Mouse (Mus musculus) liver, adult 2 months (tissue): ENCODE results near the gene Slk. TPM values are rescaled to one million over a fixed set of nuclear protein-coding genes. Genes with fewer than 3 reads are reported as not detected.

ENCODE experiments used
- DNase-seq: peaks from one replicate; pipeline ENCODE4 v3.0.0-alpha.2; 2011; ENCODE audit warnings: low read depth, low spot score; ENCODE audit errors: extremely low read depth
- H3K27ac ChIP-seq: fragments of 200-500 bp; replicated peaks from 2 replicates; pipeline ENCODE4 v1.5.1; 2012; ENCODE audit warnings: low read depth, mild to moderate bottlenecking, control low read depth, inconsistent platforms, low read length; ENCODE audit not compliant: insufficient read depth
- H3K27me3 ChIP-seq: fragments of 200-500 bp; 2 replicates; pipeline ENCODE4 v1.6.1; 2012; ENCODE audit warnings: mild to moderate bottlenecking, moderate library complexity, low read length, inconsistent platforms; ENCODE audit not compliant: control insufficient read depth, insufficient read depth
- H3K36me3 ChIP-seq: fragments of 200-500 bp; 2 replicates; pipeline ENCODE4 v1.6.1; 2012; ENCODE audit warnings: low read length, inconsistent platforms; ENCODE audit not compliant: control insufficient read depth, insufficient read depth
- H3K4me1 ChIP-seq: fragments of 200-500 bp; 2 replicates; pipeline ENCODE4 v1.6.1; 2011; ENCODE audit warnings: low read length; ENCODE audit not compliant: control insufficient read depth, insufficient read depth
- H3K4me3 ChIP-seq: fragments of 200-500 bp; 2 replicates; pipeline ENCODE4 v1.5.1; 2011; ENCODE audit warnings: low read depth, mild to moderate bottlenecking, control low read depth, low read length, moderate library complexity; ENCODE audit not compliant: insufficient read depth
- H3K79me2 ChIP-seq: fragments of 200-500 bp; 2 replicates; pipeline ENCODE4 v1.6.1; 2012; ENCODE audit warnings: inconsistent platforms, mild to moderate bottlenecking, low read length, moderate library complexity; ENCODE audit not compliant: control insufficient read depth, insufficient read depth
- H3K9ac ChIP-seq: fragments of 200-500 bp; 2 replicates; pipeline ENCODE4 v1.6.1; 2012; ENCODE audit warnings: low read depth, mild to moderate bottlenecking, control low read depth, inconsistent platforms, low read length
- CTCF ChIP-seq: fragments of 200-500 bp; IDR thresholded peaks from 2 replicates; pipeline ENCODE4 v1.5.1; 2011; ENCODE audit warnings: low read depth, low read length, control low read depth
- POLR2A ChIP-seq: fragments of 200-500 bp; IDR thresholded peaks from 2 replicates; pipeline ENCODE4 v1.6.1; 2011; ENCODE audit warnings: low read length, control low read depth; ENCODE audit not compliant: insufficient read depth; ENCODE audit errors: extremely low read depth
- WGBS: fragments of 180-500 bp; shearing (Covaris S2); methylation state at CpG from one replicate; pipeline ENCODE4 v1.1.7; 2018; 5-methylcytosine and 5-hydroxymethylcytosine counted together
- polyA plus RNA-seq: library from polyadenylated mRNA; depleted of rRNA; stranded (reverse); fragments of >200 nt; gene quantifications from 2 replicates; pipeline ENCODE4 v1.2.3, GENCODE M21; 2012
- total RNA-seq: library from RNA; depleted of rRNA; stranded (reverse); fragments of >200 nt; gene quantifications from 2 replicates; pipeline ENCODE4 v1.2.3, GENCODE M21; 2014

Slk gene
- total and polyA plus RNA-seq, 2 experiments, result 5.3 to 27.3 TPM

DNA sequence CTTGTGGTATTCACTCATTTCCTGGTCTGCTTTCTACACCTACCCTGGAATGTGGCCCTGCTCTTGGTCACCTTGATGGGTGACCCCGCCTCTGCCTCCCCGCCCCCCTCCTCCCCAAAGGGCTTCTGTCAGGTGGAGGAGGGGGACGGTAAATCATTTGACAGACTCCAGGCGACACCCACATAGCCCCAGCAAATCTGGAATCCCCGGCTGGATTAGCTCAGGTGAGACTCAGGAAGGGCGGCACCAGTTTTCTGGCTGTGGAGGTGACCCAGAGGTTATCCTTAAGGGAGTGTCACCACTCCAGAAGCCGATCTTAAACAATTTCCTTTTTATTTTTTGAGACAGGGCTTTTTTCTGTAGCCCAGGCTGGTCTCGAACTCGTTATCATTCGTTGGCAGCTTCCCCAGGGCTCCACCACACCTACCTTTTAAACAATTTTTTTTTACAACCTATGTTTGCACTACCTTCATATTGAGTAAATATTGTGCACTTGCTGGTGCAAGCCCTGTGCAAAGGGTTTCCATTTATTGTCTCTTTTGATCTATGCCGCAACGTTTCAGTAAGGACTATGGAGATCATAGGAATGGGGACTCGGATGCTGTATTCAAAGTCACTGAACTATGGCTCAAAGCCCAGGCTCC lies 775 bp upstream of the Slk start:
- peak overlapping the region; percentile 78 for H3K4me3 ChIP-seq
- peaks cover 7% of the 10 kb centered on the region; the same call in 1 of the 2 replicates for H3K79me2 ChIP-seq
- peak overlapping the region; percentile 41 for H3K27ac ChIP-seq
- DNase-seq, result no peak
- TF ChIP-seq CTCF (no peak), POLR2A (no peak)
- H3K36me3 ChIP-seq, result no peaks in the 10 kb centered on the region
- H3K4me1 ChIP-seq, result peaks cover 5% of the 10 kb centered on the region; the same call in 1 of the 2 replicates
- H3K9ac ChIP-seq, result no peak overlapping the region; the same call in 1 of the 2 replicates
- no peaks in the 10 kb centered on the region for H3K27me3 ChIP-seq
- 13% methylated on average over 13 of the region's 13 CpGs for WGBS

DNA sequence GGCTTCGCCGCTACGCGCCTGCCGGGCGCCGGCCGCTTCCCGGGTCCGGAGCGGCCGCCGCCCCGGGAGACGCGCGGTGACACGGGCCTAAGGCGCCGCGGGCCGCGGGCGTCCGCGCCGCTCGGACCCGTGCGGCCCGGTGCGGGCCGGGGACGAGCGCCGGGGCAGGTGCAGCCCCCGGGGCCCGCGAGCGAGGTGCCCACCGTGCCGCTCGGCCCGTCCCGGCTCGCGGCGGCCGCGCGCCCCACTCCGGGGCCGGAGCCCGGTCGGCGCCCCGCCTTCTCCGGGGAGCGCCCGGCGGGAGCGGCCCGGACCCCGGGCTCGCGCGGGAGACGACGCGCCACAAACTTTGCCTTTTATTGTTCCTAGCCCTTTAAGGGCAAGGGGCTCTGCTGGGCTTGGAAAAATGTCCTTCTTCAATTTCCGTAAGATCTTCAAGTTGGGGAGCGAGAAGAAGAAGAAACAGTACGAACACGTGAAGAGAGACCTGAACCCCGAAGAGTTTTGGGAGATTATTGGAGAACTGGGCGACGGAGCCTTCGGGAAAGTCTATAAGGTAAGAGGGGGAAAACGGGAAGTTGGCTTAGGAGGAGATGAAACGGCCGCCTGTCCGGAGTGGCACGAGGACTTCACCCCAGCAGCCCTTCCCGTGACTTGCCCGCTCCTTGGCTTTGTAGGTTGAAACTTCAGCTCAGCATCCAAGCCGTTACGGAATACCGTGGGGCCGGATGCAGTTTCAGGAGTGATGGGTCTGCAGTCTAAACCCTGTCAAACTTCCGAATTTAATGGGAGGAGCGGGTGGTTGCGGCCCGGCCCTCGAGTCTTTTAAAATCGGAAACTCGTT lies 532 bp downstream of the Slk start:
- Histone ChIP-seq H3K79me2 (peaks cover 7% of the 10 kb centered on the region; the same call in 1 of the 2 replicates), H3K9ac (peak overlapping the region; percentile 98), H3K4me3 (peak overlapping the region; percentile 78), H3K36me3 (no peaks in the 10 kb centered on the region), H3K27me3 (no peaks in the 10 kb centered on the region), H3K27ac (peak overlapping the region; percentile 76), H3K4me1 (peaks cover 5% of the 10 kb centered on the region; the same call in 1 of the 2 replicates)
- WGBS, result 6% methylated on average over 93 of the region's 96 CpGs
- TF ChIP-seq POLR2A (no peak), CTCF (no peak)
- peak; percentile 26 for DNase-seq

DNA sequence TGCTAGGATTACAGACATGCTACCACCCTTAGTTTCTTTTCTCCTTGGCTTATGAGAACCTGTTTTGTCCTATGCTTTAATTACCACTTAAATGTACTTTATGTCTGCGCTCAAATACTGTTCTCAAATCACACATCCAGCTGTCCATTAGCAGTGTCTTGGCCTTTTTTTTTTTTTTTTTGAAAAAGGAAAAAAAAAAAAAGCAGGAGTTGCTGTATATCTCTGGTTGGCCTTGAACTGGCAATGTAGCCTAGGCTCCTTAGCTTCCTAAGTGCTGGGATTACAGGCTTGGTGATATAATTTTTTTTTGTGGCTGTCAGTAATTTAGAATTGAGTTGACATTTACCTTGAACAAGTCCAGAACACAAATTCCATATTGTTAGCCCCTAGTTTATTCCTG lies 6.3 kb downstream of the Slk start:
- TF ChIP-seq POLR2A (no peak), CTCF (no peak)
- no peaks in the 10 kb centered on the region for H3K27me3 ChIP-seq
- 94% methylated on average over 1 of the region's 1 CpGs for WGBS
- H3K9ac ChIP-seq, result no peak overlapping the region
- no peak overlapping the region for H3K4me3 ChIP-seq
- H3K4me1 ChIP-seq, result peaks cover 4% of the 10 kb centered on the region; the same call in 1 of the 2 replicates
- no peak for DNase-seq
- no peak overlapping the region for H3K27ac ChIP-seq
- H3K79me2 ChIP-seq, result peaks cover 17% of the 10 kb centered on the region; the same call in 1 of the 2 replicates
- H3K36me3 ChIP-seq, result 0 out of 2 replicates have a peak, but pooled peaks cover 2% of the 10 kb centered on the region

- H3K36me3 ChIP-seq, result 0 out of 2 replicates have a peak, but pooled peaks cover 2% of the 10 kb centered on the region
- H3K4me1 ChIP-seq, result peaks cover 1% of the 10 kb centered on the region; the same call in 1 of the 2 replicates
- no peak overlapping the region for H3K4me3 ChIP-seq
- TF ChIP-seq POLR2A (no peak), CTCF (no peak)
- H3K79me2 ChIP-seq, result peaks cover 9% of the 10 kb centered on the region; the same call in 1 of the 2 replicates
- no peaks in the 10 kb centered on the region for H3K27me3 ChIP-seq
- WGBS, result 49% methylated on average over 1 of the region's 1 CpGs
- H3K9ac ChIP-seq, result no peak overlapping the region
- DNase-seq, result peak; percentile 61
- H3K27ac ChIP-seq, result no peak overlapping the region
Observed at GRCm38 (mm10) chr19:47587009-47587408, 7.5 kb downstream of the Slk start.

DNA sequence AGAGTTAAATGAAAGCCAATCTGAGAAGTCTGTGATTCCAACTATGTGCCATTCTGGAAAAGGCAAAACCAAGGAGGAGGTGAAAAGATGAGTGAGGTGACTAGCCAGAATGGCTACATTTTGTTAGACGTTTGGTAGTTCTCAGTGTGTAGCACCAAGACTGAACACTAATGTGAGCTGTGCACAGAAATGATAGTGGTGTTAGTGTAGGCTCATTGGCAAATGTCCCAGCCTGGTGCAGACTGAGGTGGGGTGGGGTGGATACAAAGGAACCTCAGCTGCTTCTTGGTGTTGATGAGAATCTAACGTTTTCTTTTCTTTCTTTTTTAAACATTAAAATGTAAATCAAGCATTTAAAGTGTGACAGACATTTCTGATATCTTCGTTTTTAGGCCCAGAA lies 29.0 kb downstream of the Slk start:
- Histone ChIP-seq H3K36me3 (peaks cover 15% of the 10 kb centered on the region; the same call in 1 of the 2 replicates), H3K27me3 (no peaks in the 10 kb centered on the region), H3K4me3 (no peak overlapping the region), H3K4me1 (no peaks in the 10 kb centered on the region), H3K9ac (no peak overlapping the region), H3K27ac (no peak overlapping the region), H3K79me2 (peaks cover 3% of the 10 kb centered on the region; the same call in 1 of the 2 replicates)
- no peak for DNase-seq
- TF ChIP-seq CTCF, result no peak
- TF ChIP-seq POLR2A, result no peak
- WGBS, result 65% methylated on average over 3 of the region's 3 CpGs
